Mouse (Mus musculus) embryonic facial prominence, embryonic 11.5 days (tissue): ENCODE results near the gene Terb1. TPM values are rescaled to one million over a fixed set of nuclear protein-coding genes. Genes with fewer than 3 reads are reported as not detected.

Source experiments
- ATAC-seq: fragments of 200-750 bp; cut with Nextera tagmentation; replicated peaks from 2 replicates; pipeline ENCODE4 v1.8.0; 2017; ENCODE audit warnings: low read depth; ENCODE audit not compliant: insufficient number of reproducible peaks, low FRiP score, low TSS enrichment
- DNase-seq: peaks from one replicate; pipeline ENCODE4 v3.0.0-alpha.2; 2015; ENCODE audit warnings: low spot score
- H3K27ac ChIP-seq: fragments of 300-500 bp; sonication (generic); replicated peaks from 2 replicates; pipeline ENCODE4 v1.5.1; 2014; ENCODE audit warnings: mild to moderate bottlenecking, low read depth, low read length, control low read depth
- H3K27me3 ChIP-seq: fragments of 300-500 bp; sonication (generic); 2 replicates; pipeline ENCODE4 v1.6.1; 2014; ENCODE audit warnings: mild to moderate bottlenecking, low read length, moderate library complexity, mixed read lengths; ENCODE audit not compliant: control insufficient read depth, insufficient read depth
- H3K36me3 ChIP-seq: fragments of 300-500 bp; sonication (generic); replicated peaks from 2 replicates; pipeline ENCODE4 v1.6.1; 2014; ENCODE audit warnings: low read depth, mild to moderate bottlenecking, low read length, moderate library complexity, mixed read lengths; ENCODE audit not compliant: control insufficient read depth, insufficient read depth
- H3K4me1 ChIP-seq: fragments of 300-500 bp; sonication (generic); 2 replicates; pipeline ENCODE4 v1.6.1; 2014; ENCODE audit warnings: low read length, mixed read lengths; ENCODE audit not compliant: control insufficient read depth, insufficient read depth
- H3K4me2 ChIP-seq: fragments of 300-500 bp; sonication (generic); 2 replicates; pipeline ENCODE4 v1.6.1; 2014; ENCODE audit warnings: low read depth, mild to moderate bottlenecking, control low read depth, low read length, moderate library complexity
- H3K4me3 ChIP-seq: fragments of 300-500 bp; sonication (generic); 2 replicates; pipeline ENCODE4 v1.5.1; 2014; ENCODE audit warnings: low read depth, low read length, control low read depth
- H3K9ac ChIP-seq: fragments of 300-500 bp; sonication (generic); replicated peaks from 2 replicates; pipeline ENCODE4 v1.6.1; 2014; ENCODE audit warnings: mild to moderate bottlenecking, control low read depth, low read length
- H3K9me3 ChIP-seq: fragments of 300-500 bp; sonication (generic); replicated peaks from 2 replicates; pipeline ENCODE4 v1.6.1; 2016; ENCODE audit warnings: mild to moderate bottlenecking, low read length, inconsistent platforms, mixed read lengths; ENCODE audit not compliant: control insufficient read depth
- WGBS: fragments of 180-500 bp; shearing (Covaris S2); extraction: QIAGEN DNeasy Blood & Tissue Kit; methylation state at CpG from one replicate; pipeline ENCODE4 v1.1.7; 2014; 5-methylcytosine and 5-hydroxymethylcytosine counted together
- polyA plus RNA-seq: library from polyadenylated mRNA; unstranded; fragments of >200 nt; fragmentation: Nextera tagmentation; extraction: Ambion mirVana; gene quantifications from 2 replicates; pipeline ENCODE4 v1.2.1, GENCODE M21; 2014

Gene Terb1
- polyA plus RNA-seq, 1 experiment from 2014 or later, result 0.39 TPM

DNA sequence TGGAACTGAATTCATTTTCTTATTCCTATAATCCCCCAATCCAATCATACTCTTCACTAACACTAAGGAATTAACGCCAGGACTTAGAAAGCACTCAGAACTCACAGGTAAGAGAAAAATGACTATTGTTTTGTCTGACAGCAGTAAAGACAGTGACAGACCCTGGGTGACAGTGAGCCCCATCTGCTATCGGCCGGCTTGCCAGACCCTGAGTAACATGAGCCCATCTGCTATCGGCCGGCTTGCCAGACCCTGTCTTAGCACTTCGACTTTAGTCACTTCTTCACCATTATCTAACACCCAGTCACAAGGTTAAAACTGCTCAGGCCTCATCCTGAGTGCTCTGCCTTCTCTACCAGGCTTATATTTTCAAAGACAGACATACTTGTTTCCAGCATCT is 20.0 kb upstream of the Terb1 start:
- no peak overlapping the region for H3K27ac ChIP-seq
- no peak overlapping the region for H3K4me3 ChIP-seq
- no peaks in the 10 kb centered on the region for H3K9me3 ChIP-seq
- H3K4me1 ChIP-seq, result no peaks in the 10 kb centered on the region; the same call in 1 of the 2 replicates
- H3K9ac ChIP-seq, result no peak overlapping the region
- no peaks in the 10 kb centered on the region; the same call in 1 of the 2 replicates for H3K36me3 ChIP-seq
- H3K4me2 ChIP-seq, result no peak overlapping the region
- H3K27me3 ChIP-seq, result no peaks in the 10 kb centered on the region
- WGBS, result 88% methylated on average over 6 of the region's 6 CpGs
- ATAC-seq (no peak), DNase-seq (no peak)

GRCm38 (mm10) chr8:104517872-104518271 is 8.2 kb upstream of the Terb1 start:
- Histone ChIP-seq H3K27ac (no peak overlapping the region), H3K4me3 (no peak overlapping the region), H3K9me3 (no peaks in the 10 kb centered on the region), H3K9ac (no peak overlapping the region), H3K27me3 (no peaks in the 10 kb centered on the region), H3K36me3 (peaks cover 1% of the 10 kb centered on the region), H3K4me2 (no peak overlapping the region), H3K4me1 (no peaks in the 10 kb centered on the region)
- 80% methylated on average over 5 of the region's 5 CpGs for WGBS
- no peak for DNase-seq
- ATAC-seq, result no peak

DNA sequence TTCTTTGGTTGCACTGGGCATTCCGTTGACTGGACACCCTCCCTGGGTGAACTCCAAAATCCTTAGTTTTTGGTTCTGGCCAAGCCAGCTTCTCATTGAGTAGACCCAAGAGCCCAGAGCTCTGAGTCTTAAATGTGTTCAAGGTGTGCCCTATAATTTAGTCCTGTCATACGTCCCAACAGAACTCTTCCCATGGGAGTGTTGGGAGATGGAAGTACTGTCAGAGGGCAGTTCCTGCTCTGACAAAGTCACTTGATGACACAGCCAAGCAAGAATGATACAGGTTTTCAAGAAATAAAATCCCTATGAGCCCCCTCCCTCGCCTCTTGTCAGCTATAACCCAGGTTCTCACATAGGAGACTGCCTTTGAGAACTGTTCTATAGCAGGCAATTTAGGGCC is 424 bp upstream of the Terb1 start:
- Histone ChIP-seq H3K27ac (no peak overlapping the region), H3K9me3 (no peaks in the 10 kb centered on the region), H3K36me3 (peaks cover 3% of the 10 kb centered on the region), H3K4me3 (no peak overlapping the region; the same call in 1 of the 2 replicates), H3K9ac (no peak overlapping the region), H3K27me3 (no peaks in the 10 kb centered on the region), H3K4me2 (peak overlapping the region; percentile 100; the same call in 1 of the 2 replicates), H3K4me1 (no peaks in the 10 kb centered on the region)
- 79% methylated on average over 3 of the region's 3 CpGs for WGBS
- ATAC-seq (no peak), DNase-seq (no peak)

GRCm38 (mm10) chr8:104479091-104479490 is 30.6 kb downstream of the Terb1 start:
- H3K9me3 ChIP-seq, result no peaks in the 10 kb centered on the region
- WGBS, result 54% methylated on average over 1 of the region's 1 CpGs
- no peak for DNase-seq
- H3K27me3 ChIP-seq, result no peaks in the 10 kb centered on the region
- no peaks in the 10 kb centered on the region for H3K4me1 ChIP-seq
- no peaks in the 10 kb centered on the region for H3K36me3 ChIP-seq
- H3K27ac ChIP-seq, result no peak overlapping the region
- ATAC-seq, result no peak
- no peak overlapping the region for H3K4me2 ChIP-seq
- no peak overlapping the region for H3K4me3 ChIP-seq
- H3K9ac ChIP-seq, result no peak overlapping the region

- ATAC-seq, result no peak
- no peaks in the 10 kb centered on the region for H3K9me3 ChIP-seq
- no peaks in the 10 kb centered on the region for H3K4me1 ChIP-seq
- H3K27me3 ChIP-seq, result no peaks in the 10 kb centered on the region
- no peak overlapping the region for H3K4me2 ChIP-seq
- H3K9ac ChIP-seq, result no peak overlapping the region
- no peak overlapping the region for H3K27ac ChIP-seq
- WGBS, result 78% methylated on average over 3 of the region's 3 CpGs
- no peaks in the 10 kb centered on the region for H3K36me3 ChIP-seq
- no peak overlapping the region for H3K4me3 ChIP-seq
- no peak for DNase-seq
Measured at GRCm38 (mm10) chr8:104472465-104472864, 37.2 kb downstream of the Terb1 start.

DNA sequence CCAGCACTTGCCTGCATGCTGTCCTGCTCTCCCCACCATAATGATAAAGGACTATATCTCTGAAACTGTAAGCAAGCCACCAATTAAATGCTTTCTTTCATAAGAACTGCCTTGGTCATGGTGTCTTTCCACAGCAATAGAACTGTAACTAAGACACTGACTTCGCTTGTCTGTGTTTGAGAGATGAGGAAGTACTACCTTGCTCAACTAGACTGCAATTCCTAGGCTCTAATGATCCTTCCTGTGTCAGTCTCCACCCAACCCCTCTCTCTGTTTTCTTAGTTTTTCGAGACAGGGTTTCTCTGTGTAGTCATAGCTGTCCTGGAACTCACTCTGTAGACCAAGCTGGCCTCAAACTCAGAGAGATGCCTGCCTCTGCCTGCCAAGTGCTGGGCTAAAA is 42.2 kb downstream of the Terb1 start:
- H3K4me2 ChIP-seq, result no peak overlapping the region
- no peaks in the 10 kb centered on the region for H3K36me3 ChIP-seq
- no peak overlapping the region for H3K27ac ChIP-seq
- DNase-seq (no peak), ATAC-seq (no peak)
- WGBS, result 77% methylated on average over 2 of the region's 2 CpGs
- no peaks in the 10 kb centered on the region for H3K4me1 ChIP-seq
- no peaks in the 10 kb centered on the region for H3K9me3 ChIP-seq
- H3K4me3 ChIP-seq, result no peak overlapping the region
- H3K9ac ChIP-seq, result no peak overlapping the region
- H3K27me3 ChIP-seq, result no peaks in the 10 kb centered on the region

GRCm38 (mm10) chr8:104452177-104452576 is 57.5 kb downstream of the Terb1 start:
- 90% methylated on average over 3 of the region's 3 CpGs for WGBS
- no peak for DNase-seq
- no peak overlapping the region for H3K27ac ChIP-seq

GRCm38 (mm10) chr8:104448796-104449195 is 60.9 kb downstream of the Terb1 start:
- no peak overlapping the region for H3K4me2 ChIP-seq
- WGBS, result 87% methylated on average over 3 of the region's 3 CpGs
- DNase-seq (no peak), ATAC-seq (no peak)
- no peak overlapping the region for H3K9ac ChIP-seq
- no peaks in the 10 kb centered on the region for H3K4me1 ChIP-seq
- H3K27ac ChIP-seq, result no peak overlapping the region
- no peaks in the 10 kb centered on the region for H3K27me3 ChIP-seq
- H3K36me3 ChIP-seq, result no peaks in the 10 kb centered on the region
- no peak overlapping the region for H3K4me3 ChIP-seq
- no peaks in the 10 kb centered on the region for H3K9me3 ChIP-seq

More at GRCm38 (mm10) chr8:104452177-104452576, 57.5 kb downstream of the Terb1 start:
- no peaks in the 10 kb centered on the region for H3K27me3 ChIP-seq
- no peak overlapping the region for H3K9ac ChIP-seq
- H3K4me2 ChIP-seq, result no peak overlapping the region
- no peaks in the 10 kb centered on the region for H3K4me1 ChIP-seq
- no peaks in the 10 kb centered on the region for H3K36me3 ChIP-seq
- H3K4me3 ChIP-seq, result no peak overlapping the region
- no peaks in the 10 kb centered on the region for H3K9me3 ChIP-seq
- no peak for ATAC-seq
